Mouse (Mus musculus) brown adipose tissue, adult 24 weeks (tissue): ENCODE data around the gene 4930595D18Rik. TPM values are rescaled to one million over a fixed set of nuclear protein-coding genes. Genes with fewer than 3 reads are reported as not detected.

ENCODE experiments used
- H3K27ac ChIP-seq: fragments of 200-500 bp; replicated peaks from 2 replicates; pipeline ENCODE4 v1.5.1; 2012; ENCODE audit warnings: low read depth, mild to moderate bottlenecking, low read length
- H3K4me1 ChIP-seq: fragments of 200-500 bp; 2 replicates; pipeline ENCODE4 v1.6.1; 2012; ENCODE audit warnings: low read length, mixed read lengths; ENCODE audit not compliant: control insufficient read depth, insufficient read depth, insufficient read length
- H3K4me3 ChIP-seq: fragments of 200-500 bp; 2 replicates; pipeline ENCODE4 v1.5.1; 2012; ENCODE audit warnings: low read depth, mild to moderate bottlenecking, low read length, moderate library complexity; ENCODE audit not compliant: insufficient read depth
- polyA plus RNA-seq: library from polyadenylated mRNA; stranded (reverse); fragments of >200 nt; gene quantifications from 2 replicates; pipeline ENCODE4 v1.2.4, GENCODE M21; 2012; ENCODE audit not compliant: missing spikeins, insufficient read depth, insufficient read length

Gene 4930595D18Rik
- polyA plus RNA-seq, 1 experiment, result not detected

DNA sequence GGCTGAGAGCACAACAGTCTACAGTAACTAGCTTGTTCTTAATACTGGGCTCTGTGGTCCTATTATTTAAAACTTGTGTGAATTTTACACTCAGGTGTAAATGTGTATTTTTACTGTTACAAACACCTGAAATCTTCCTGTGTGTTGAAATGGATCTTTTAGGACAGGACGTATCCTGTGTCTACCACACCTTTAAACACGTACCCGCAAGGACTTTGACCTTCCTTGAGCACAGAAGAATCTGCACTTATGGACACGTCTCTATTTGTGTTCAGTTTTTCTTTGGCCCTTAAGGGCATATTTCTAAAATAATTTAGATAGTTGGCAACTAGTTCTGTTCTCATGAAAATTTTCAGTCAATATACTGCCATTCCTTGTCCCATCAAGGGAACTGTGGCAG, 4.0 kb upstream of the 4930595D18Rik start:
- H3K4me1 ChIP-seq, result peaks cover 5% of the 10 kb centered on the region
- no peak overlapping the region for H3K4me3 ChIP-seq
- no peak overlapping the region for H3K27ac ChIP-seq

DNA sequence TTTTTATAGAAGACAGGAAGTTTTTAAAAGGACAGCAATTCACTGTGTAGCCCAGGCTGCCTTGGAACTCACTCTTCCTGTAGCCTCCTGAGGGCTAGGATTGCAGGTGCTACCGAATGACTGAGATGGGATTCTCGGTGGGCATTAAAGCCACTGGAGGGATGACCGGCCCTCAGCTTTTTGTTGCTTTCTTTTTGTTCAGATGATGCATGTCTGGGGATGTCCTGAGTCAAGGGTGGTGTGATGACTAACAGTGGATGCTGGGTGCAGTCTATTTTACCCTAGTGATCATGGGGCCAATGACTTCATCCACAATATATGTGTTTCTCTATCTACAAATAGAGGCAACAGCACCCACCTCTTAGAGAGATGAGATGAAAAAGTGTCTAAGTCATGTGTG, 2.7 kb upstream of the 4930595D18Rik start:
- Histone ChIP-seq H3K27ac (no peak overlapping the region), H3K4me3 (no peak overlapping the region), H3K4me1 (peaks cover 5% of the 10 kb centered on the region)

GRCm38 (mm10) chr12:111182378-111182777, 1.9 kb downstream of the 4930595D18Rik start:
- Histone ChIP-seq H3K4me3 (no peak overlapping the region), H3K27ac (no peak overlapping the region), H3K4me1 (peaks cover 5% of the 10 kb centered on the region; the same call in 1 of the 2 replicates)

DNA sequence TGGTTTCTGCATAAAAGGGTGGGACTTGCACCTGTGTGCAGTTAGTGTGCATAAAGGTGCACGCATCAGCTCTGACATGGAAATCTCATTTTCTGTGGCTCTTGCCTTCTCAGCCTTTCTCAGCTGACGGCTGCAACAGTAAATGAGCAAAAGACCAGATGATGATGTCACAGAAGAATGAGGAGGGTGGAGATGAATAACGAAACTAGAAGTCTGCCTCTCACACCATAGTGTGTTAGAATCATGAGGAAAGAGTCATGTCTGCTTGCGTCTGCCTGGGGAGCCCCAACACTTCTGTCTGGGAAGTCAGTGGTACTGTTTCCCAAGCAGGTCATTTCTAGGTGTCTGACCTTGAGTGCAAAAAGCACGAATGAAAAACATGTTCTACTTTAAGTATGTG, 2.4 kb downstream of the 4930595D18Rik start:
- Histone ChIP-seq H3K27ac (no peak overlapping the region), H3K4me3 (no peak overlapping the region), H3K4me1 (peaks cover 5% of the 10 kb centered on the region; the same call in 1 of the 2 replicates)

DNA sequence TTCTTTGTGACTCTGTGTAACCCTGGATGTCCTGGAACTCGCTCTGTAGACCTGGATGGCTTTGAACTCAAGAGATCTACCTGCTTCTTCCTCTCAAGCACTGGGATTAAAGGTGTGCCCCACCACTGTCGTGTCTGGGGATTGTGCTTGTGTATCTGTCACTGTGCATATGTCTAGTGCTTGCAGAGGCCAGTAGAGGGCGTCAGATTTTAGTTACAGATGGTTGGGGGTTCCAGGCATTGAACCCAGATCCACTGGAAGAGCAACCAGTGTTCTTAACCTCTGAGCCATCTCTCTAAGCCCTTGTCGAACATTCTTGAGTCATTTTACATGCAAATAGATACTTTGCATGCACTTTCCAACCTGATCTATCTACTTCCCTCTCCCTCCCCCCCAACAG, 5.5 kb downstream of the 4930595D18Rik start:
- Histone ChIP-seq H3K4me1 (peaks cover 2% of the 10 kb centered on the region; the same call in 1 of the 2 replicates), H3K4me3 (no peak overlapping the region), H3K27ac (no peak overlapping the region)

GRCm38 (mm10) chr12:111168891-111169290, 15.4 kb downstream of the 4930595D18Rik start:
- no peak overlapping the region for H3K4me3 ChIP-seq
- no peaks in the 10 kb centered on the region for H3K4me1 ChIP-seq
- H3K27ac ChIP-seq, result no peak overlapping the region

DNA sequence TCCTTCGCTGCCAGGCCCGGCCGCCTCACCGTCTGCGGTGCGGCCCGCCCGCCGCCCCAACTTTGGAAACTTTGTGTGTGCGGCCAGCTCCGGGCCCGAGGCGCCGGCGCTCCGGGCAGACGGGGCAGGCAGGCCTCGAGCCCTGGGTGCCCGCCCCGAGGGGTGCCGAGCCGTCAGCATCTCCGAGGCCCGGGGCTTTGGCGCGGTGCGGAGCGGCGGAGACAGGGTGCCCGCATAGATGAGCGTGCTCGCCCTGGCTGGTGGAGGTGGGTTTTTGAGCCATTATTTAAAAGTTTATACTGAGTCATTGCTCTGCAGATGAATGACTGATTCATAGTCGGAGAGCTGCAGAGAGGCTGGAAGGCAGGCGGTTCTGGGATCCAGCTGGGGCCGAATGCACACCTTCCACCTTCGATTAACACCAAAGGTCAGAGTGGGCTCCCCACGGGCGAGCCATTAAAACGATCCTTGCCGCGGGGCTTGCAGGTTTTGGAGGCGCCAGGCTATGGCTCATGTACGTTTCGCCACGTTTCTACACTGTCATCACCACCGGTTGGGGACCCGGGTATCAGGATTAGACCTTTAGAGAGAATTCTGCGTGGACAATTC, 17.5 kb downstream of the 4930595D18Rik start:
- Histone ChIP-seq H3K4me3 (peak overlapping the region; percentile 87), H3K27ac (peak overlapping the region; percentile 27; the same call in 1 of the 2 replicates), H3K4me1 (no peaks in the 10 kb centered on the region; the same call in 1 of the 2 replicates)

GRCm38 (mm10) chr12:111165831-111166591, 18.3 kb downstream of the 4930595D18Rik start, which contains the start of gene Traf3:
Traf3 (plus strand) TSS chr12:111166370.
- Histone ChIP-seq H3K27ac (peak within 1 kb of the TSS; percentile 90), H3K4me1 (no peaks in the 10 kb centered on the region; the same call in 1 of the 2 replicates), H3K4me3 (peak within 1 kb of the TSS; percentile 87)

- Histone ChIP-seq H3K27ac (peak overlapping the region; percentile 90), H3K4me3 (peak overlapping the region; percentile 58), H3K4me1 (no peaks in the 10 kb centered on the region; the same call in 1 of the 2 replicates)
Observed at GRCm38 (mm10) chr12:111165146-111165812, 19.0 kb downstream of the 4930595D18Rik start.

GRCm38 (mm10) chr12:111164310-111164751, 20.0 kb downstream of the 4930595D18Rik start:
- H3K4me3 ChIP-seq, result peak overlapping the region; percentile 41
- H3K27ac ChIP-seq, result no peak overlapping the region
- no peaks in the 10 kb centered on the region; the same call in 1 of the 2 replicates for H3K4me1 ChIP-seq

- Histone ChIP-seq H3K4me3 (peak overlapping the region; percentile 40), H3K4me1 (no peaks in the 10 kb centered on the region; the same call in 1 of the 2 replicates), H3K27ac (no peak overlapping the region)
Observed at GRCm38 (mm10) chr12:111162312-111163061, 21.8 kb downstream of the 4930595D18Rik start.

- H3K4me1 ChIP-seq, result no peaks in the 10 kb centered on the region; the same call in 1 of the 2 replicates
- no peak overlapping the region for H3K27ac ChIP-seq
- H3K4me3 ChIP-seq, result no peak overlapping the region
Observed at GRCm38 (mm10) chr12:111161943-111162311, 22.4 kb downstream of the 4930595D18Rik start.

- Histone ChIP-seq H3K4me3 (no peak overlapping the region), H3K27ac (no peak overlapping the region), H3K4me1 (no peaks in the 10 kb centered on the region; the same call in 1 of the 2 replicates)
Observed at GRCm38 (mm10) chr12:111160871-111161270, 23.4 kb downstream of the 4930595D18Rik start.

GRCm38 (mm10) chr12:111159659-111160428, 24.4 kb downstream of the 4930595D18Rik start:
- Histone ChIP-seq H3K4me3 (no peak overlapping the region), H3K27ac (0 out of 2 replicates have a peak overlapping the region, but pooled peaks have one; percentile 39), H3K4me1 (no peaks in the 10 kb centered on the region; the same call in 1 of the 2 replicates)
